Mouse (Mus musculus) myocyte (in vitro differentiated cells): ENCODE measurements around the gene Olfr725. TPM values are rescaled to one million over a fixed set of nuclear protein-coding genes. Genes with fewer than 3 reads are reported as not detected.

Experiments
- H3K27me3 ChIP-seq: one replicate; pipeline ENCODE4 v1.6.1; 2011; ENCODE audit not compliant: control insufficient read depth, insufficient read depth, insufficient read length
- H3K36me3 ChIP-seq: one replicate; pipeline ENCODE4 v1.6.1; 2011; ENCODE audit not compliant: control insufficient read depth, insufficient read depth
- H3K4me2 ChIP-seq: one replicate; pipeline ENCODE4 v1.6.1; 2011; ENCODE audit warnings: low read depth, control low read depth
- H3K4me3 ChIP-seq: one replicate; pipeline ENCODE4 v1.5.1; 2011; ENCODE audit warnings: mild to moderate bottlenecking, control low read depth, moderate library complexity
- H3K79me2 ChIP-seq: one replicate; pipeline ENCODE4 v1.6.1; 2011; ENCODE audit not compliant: control insufficient read depth, insufficient read depth
- H3ac ChIP-seq: one replicate; pipeline ENCODE4 v1.6.1; 2011; ENCODE audit not compliant: control insufficient read depth, insufficient read length
- CEBPB ChIP-seq: IDR thresholded peaks from 2 replicates; pipeline ENCODE4 v1.6.1; 2011; ENCODE audit warnings: mild to moderate bottlenecking, moderate library complexity; ENCODE audit not compliant: poor library complexity, insufficient read depth, severe bottlenecking
- E2F4 ChIP-seq: IDR thresholded peaks from one replicate; pipeline ENCODE4 v1.6.1; 2011; ENCODE audit warnings: mild to moderate bottlenecking, control low read depth, moderate library complexity; ENCODE audit not compliant: insufficient read depth
- MAX ChIP-seq: IDR thresholded peaks from one replicate; pipeline ENCODE4 v1.6.1; 2011; ENCODE audit warnings: low read depth, mild to moderate bottlenecking, control low read depth
- MYOD1 ChIP-seq, 3 experiments: IDR thresholded peaks; one replicate each; pipeline ENCODE4 v1.6.1; 2011; ENCODE audit warnings: control low read depth in 2 of 3, low read depth in 2 of 3, mild to moderate bottlenecking in 2 of 3, moderate library complexity in 1 of 3; ENCODE audit not compliant: insufficient read length in 2 of 3, control insufficient read depth in 1 of 3
- MYOG ChIP-seq, 3 experiments: IDR thresholded peaks; one replicate each; pipeline ENCODE4 v1.6.1; 2011; ENCODE audit warnings: control low read depth in 2 of 3, low read depth in 2 of 3, mild to moderate bottlenecking in 2 of 3; ENCODE audit not compliant: insufficient read length in 2 of 3, control insufficient read depth in 1 of 3, insufficient read depth in 1 of 3
- POLR2A ChIP-seq: IDR thresholded peaks from one replicate; pipeline ENCODE4 v1.6.1; 2011; ENCODE audit warnings: low read depth, mild to moderate bottlenecking, control low read depth, moderate library complexity; ENCODE audit not compliant: insufficient read length
- POLR2AphosphoS2 ChIP-seq: IDR thresholded peaks from one replicate; pipeline ENCODE4 v1.6.1; 2011; ENCODE audit warnings: low read depth, control low read depth; ENCODE audit not compliant: insufficient read length
- REST ChIP-seq: IDR thresholded peaks from one replicate; pipeline ENCODE4 v1.6.1; 2011; ENCODE audit warnings: mild to moderate bottlenecking, control low read depth, moderate library complexity; ENCODE audit not compliant: insufficient read depth, insufficient read length
- SRF ChIP-seq: IDR thresholded peaks from one replicate; pipeline ENCODE4 v1.6.1; 2011; ENCODE audit warnings: low read depth; ENCODE audit not compliant: control insufficient read depth, insufficient read length
- TCF12 ChIP-seq: IDR thresholded peaks from one replicate; pipeline ENCODE4 v1.6.1; 2011; ENCODE audit warnings: mild to moderate bottlenecking, control low read depth; ENCODE audit not compliant: poor library complexity, insufficient read depth, severe bottlenecking
- TCF3 ChIP-seq: IDR thresholded peaks from one replicate; pipeline ENCODE4 v1.6.1; 2011; ENCODE audit warnings: low read depth, control low read depth; ENCODE audit not compliant: insufficient read length
- USF1 ChIP-seq: IDR thresholded peaks from one replicate; pipeline ENCODE4 v1.6.1; 2011; ENCODE audit warnings: low read depth, mild to moderate bottlenecking, control low read depth, moderate library complexity
- polyA plus RNA-seq: library from polyadenylated mRNA; unstranded; fragments of >200 nt; fragmentation: generic; extraction: Trizol; gene quantifications from one replicate; pipeline ENCODE4 v1.2.1, GENCODE M21; 2012; ENCODE audit warnings: missing spikeins

Gene Olfr725
- polyA plus RNA-seq, 1 experiment, result not detected

DNA sequence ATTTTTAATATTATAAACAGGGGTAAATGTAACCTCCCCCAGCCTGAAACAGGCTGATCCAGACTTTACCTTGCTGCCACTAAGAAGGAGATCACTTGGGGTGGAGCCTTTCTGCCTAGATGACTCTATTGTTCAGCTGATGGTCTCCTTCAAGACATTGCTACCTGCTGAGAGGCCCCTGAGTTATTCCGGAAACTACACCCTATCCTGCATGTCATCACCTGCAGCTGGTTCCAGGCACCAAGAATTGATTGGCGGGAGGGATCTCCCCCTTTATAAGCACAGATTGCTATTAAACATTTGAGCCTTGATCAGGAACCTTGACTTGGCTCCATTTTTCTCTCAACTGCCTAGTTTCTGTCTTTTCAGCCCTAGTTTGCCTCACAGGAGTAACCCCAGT is 8.1 kb downstream of the Olfr725 start:
- no peak overlapping the region for H3ac ChIP-seq
- no peaks in the 10 kb centered on the region for H3K27me3 ChIP-seq
- no peaks in the 10 kb centered on the region for H3K36me3 ChIP-seq
- TF ChIP-seq REST (no peak), POLR2AphosphoS2 (no peak), MYOG (IDR thresholded peaks at IDR 0.05; ENCODE audit: control insufficient read depth in 1 of 3, insufficient read depth in 1 of 3, insufficient read length in 2 of 3, low read depth in 2 of 3) (no peak)
- no peaks in the 10 kb centered on the region for H3K79me2 ChIP-seq
- H3K4me2 ChIP-seq, result no peak overlapping the region
- no peak overlapping the region for H3K4me3 ChIP-seq

- Histone ChIP-seq H3K36me3 (no peaks in the 10 kb centered on the region), H3K4me2 (no peak overlapping the region), H3ac (no peak overlapping the region), H3K27me3 (no peaks in the 10 kb centered on the region), H3K79me2 (no peaks in the 10 kb centered on the region), H3K4me3 (no peak overlapping the region)
- TF ChIP-seq MYOD1 (IDR thresholded peaks at IDR 0.05; ENCODE audit: control insufficient read depth in 1 of 3, insufficient read length in 2 of 3, low read depth in 2 of 3) (no peak), MAX (no peak), TCF3 (no peak), POLR2A (no peak), SRF (no peak), MYOG (IDR thresholded peaks at IDR 0.05; ENCODE audit: control insufficient read depth in 1 of 3, insufficient read depth in 1 of 3, insufficient read length in 2 of 3, low read depth in 2 of 3) (no peak), USF1 (no peak), TCF12 (no peak), E2F4 (no peak)
Measured at GRCm38 (mm10) chr14:50031356-50031755, 8.8 kb downstream of the Olfr725 start.

DNA sequence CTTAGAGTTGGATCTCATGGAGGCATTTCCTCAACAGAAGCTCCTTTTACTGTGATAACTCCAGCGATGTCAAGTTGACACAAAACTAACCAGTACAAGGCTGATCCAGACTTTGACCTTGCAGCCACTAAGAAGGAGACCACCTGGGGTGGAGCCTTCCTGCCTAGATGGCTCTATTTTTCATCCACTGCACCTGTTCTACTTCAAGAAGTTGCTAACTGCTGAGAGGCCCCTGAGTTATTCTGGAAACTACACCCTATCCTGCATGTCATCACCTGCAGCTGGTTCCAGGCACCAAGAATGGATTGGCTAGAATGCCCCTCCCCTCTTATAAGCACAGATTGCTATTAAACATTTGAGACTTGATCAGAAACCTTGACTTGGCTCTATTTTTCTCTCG is 13.8 kb downstream of the Olfr725 start:
- no peak overlapping the region for H3K4me2 ChIP-seq
- H3ac ChIP-seq, result no peak overlapping the region
- TF ChIP-seq POLR2A, result no peak
- TF ChIP-seq USF1, result no peak
- no peak for TF ChIP-seq TCF3
- TF ChIP-seq MAX, result no peak
- no peak for TF ChIP-seq MYOD1 (IDR thresholded peaks at IDR 0.05; ENCODE audit: control insufficient read depth in 1 of 3, insufficient read length in 2 of 3, low read depth in 2 of 3)
- no peak for TF ChIP-seq CEBPB
- no peak for TF ChIP-seq REST
- TF ChIP-seq SRF, result no peak
- no peaks in the 10 kb centered on the region for H3K79me2 ChIP-seq
- H3K36me3 ChIP-seq, result no peaks in the 10 kb centered on the region
- H3K4me3 ChIP-seq, result no peak overlapping the region
- H3K27me3 ChIP-seq, result no peaks in the 10 kb centered on the region

Other genes with a start within 250 kb of the Olfr725 start
- gene Olfr722, start 138.4 kb downstream of the Olfr725 start, polyA plus RNA-seq, result not detected
- gene Olfr723, start 108.6 kb downstream of the Olfr725 start, polyA plus RNA-seq, result not detected
- not detected for gene Olfr724, start 77.1 kb downstream of the Olfr725 start, polyA plus RNA-seq
- not detected for gene Olfr726, start 50.6 kb upstream of the Olfr725 start, polyA plus RNA-seq
- not detected for gene Olfr727, start 82.8 kb upstream of the Olfr725 start, polyA plus RNA-seq
- gene Olfr728, start 102.3 kb upstream of the Olfr725 start, polyA plus RNA-seq, result not detected
- gene Olfr729, start 112.5 kb upstream of the Olfr725 start, polyA plus RNA-seq, result not detected
- gene Olfr730, start 147.8 kb upstream of the Olfr725 start, polyA plus RNA-seq, result not detected
- not detected for gene Olfr731, start 201.5 kb upstream of the Olfr725 start, polyA plus RNA-seq
- gene Olfr732, start 243.8 kb upstream of the Olfr725 start, polyA plus RNA-seq, result not detected